Mouse (Mus musculus) liver, adult 2 months (tissue): ENCODE data around the gene Slc5a3.

Experiments
- CTCF ChIP-seq: fragments of 200-500 bp; IDR thresholded peaks from 2 replicates; pipeline ENCODE4 v1.5.1; 2011; ENCODE audit warnings: low read depth, low read length, control low read depth
- POLR2A ChIP-seq: fragments of 200-500 bp; IDR thresholded peaks from 2 replicates; pipeline ENCODE4 v1.6.1; 2011; ENCODE audit warnings: low read length, control low read depth; ENCODE audit not compliant: insufficient read depth; ENCODE audit errors: extremely low read depth

DNA sequence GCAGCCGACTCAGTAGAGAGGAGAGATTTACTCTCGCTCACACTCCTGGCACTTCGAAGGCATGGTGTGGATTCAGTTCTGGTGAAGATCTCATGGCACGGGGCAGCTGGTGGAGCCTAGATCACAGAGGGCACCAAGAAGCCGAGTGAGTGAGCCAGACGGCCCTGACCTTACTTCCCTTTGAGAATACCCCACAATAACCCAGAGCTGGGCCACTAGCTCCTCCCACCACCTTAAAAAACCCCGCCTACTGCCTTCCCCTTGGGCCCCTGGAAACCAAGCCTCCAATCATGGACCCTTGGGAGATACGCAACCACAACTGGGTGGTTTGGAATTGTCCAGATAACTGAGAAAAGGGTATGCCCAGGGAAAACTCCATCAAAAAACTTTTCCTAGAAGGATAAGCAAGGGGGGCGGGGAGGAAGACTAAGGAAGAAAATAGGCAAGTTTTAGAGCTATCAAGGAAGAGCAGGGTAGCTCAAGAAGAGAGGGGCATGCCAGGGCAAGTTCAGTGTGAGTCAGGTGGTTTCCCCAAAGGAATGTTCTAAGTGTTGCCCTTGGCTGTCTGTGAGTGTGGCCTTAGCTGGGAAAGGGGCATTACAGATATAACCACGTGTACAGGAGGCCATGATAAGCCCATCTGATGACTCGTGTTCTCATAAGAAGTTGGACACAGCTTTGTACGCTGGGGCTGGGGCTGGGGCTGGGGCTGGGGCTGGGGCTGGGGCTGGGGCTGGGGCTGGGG is 36.3 kb upstream of the Slc5a3 start:
- TF ChIP-seq CTCF: no peak
- TF ChIP-seq POLR2A: no peak
